Mouse (Mus musculus) lung, embryonic 15.5 days (tissue): ENCODE data around the gene Usp7. TPM values are rescaled to one million over a fixed set of nuclear protein-coding genes. Genes with fewer than 3 reads are reported as not detected.
A peak's percentile ranks its signal among the peaks of the same experiment; 100 is the strongest.

Experiments used
- ATAC-seq: fragments of 200-750 bp; cut with Nextera tagmentation; 2 replicates; pipeline ENCODE4 v1.8.0; 2017; ENCODE audit warnings: moderate number of reproducible peaks, borderline replicate concordance; ENCODE audit not compliant: low FRiP score, low TSS enrichment; ENCODE audit errors: extremely low read depth
- H3K27ac ChIP-seq: fragments of 300-500 bp; sonication (generic); 2 replicates; pipeline ENCODE4 v1.5.1; 2015; ENCODE audit warnings: moderate library complexity, mild to moderate bottlenecking, inconsistent platforms
- H3K27me3 ChIP-seq: fragments of 300-500 bp; sonication (generic); 2 replicates; pipeline ENCODE4 v1.6.1; 2015; ENCODE audit warnings: inconsistent platforms
- H3K36me3 ChIP-seq: fragments of 300-500 bp; sonication (generic); 2 replicates; pipeline ENCODE4 v1.6.1; 2015; ENCODE audit warnings: inconsistent platforms
- H3K4me1 ChIP-seq: fragments of 300-500 bp; sonication (generic); 2 replicates; pipeline ENCODE4 v1.6.1; 2015; ENCODE audit warnings: inconsistent platforms
- H3K4me2 ChIP-seq: fragments of 300-500 bp; sonication (generic); 2 replicates; pipeline ENCODE4 v1.6.1; 2015; ENCODE audit warnings: inconsistent platforms, mild to moderate bottlenecking, moderate library complexity
- H3K4me3 ChIP-seq: fragments of 300-500 bp; sonication (generic); 2 replicates; pipeline ENCODE4 v1.5.1; 2015; ENCODE audit warnings: mild to moderate bottlenecking, inconsistent platforms
- H3K9ac ChIP-seq: fragments of 300-500 bp; sonication (generic); 2 replicates; pipeline ENCODE4 v1.6.1; 2015; ENCODE audit warnings: inconsistent platforms
- H3K9me3 ChIP-seq: fragments of 300-500 bp; sonication (generic); 2 replicates; pipeline ENCODE4 v1.6.1; 2016; ENCODE audit warnings: inconsistent platforms
- WGBS: fragments of 180-500 bp; shearing (Covaris S2); methylation state at CpG from one replicate; pipeline ENCODE4 v1.1.7; 2015; 5-methylcytosine and 5-hydroxymethylcytosine counted together
- polyA plus RNA-seq: library from polyadenylated mRNA; unstranded; fragments of >200 nt; fragmentation: Nextera tagmentation; extraction: Ambion mirVana; gene quantifications from 2 replicates; pipeline ENCODE4 v1.2.1, GENCODE M21; 2015

The Usp7 gene
- polyA plus RNA-seq, 1 experiment from 2014 or later: 24.8 TPM

- H3K36me3 ChIP-seq: no peaks in the 10 kb centered on the region
- 54% methylated on average over 2 of the region's 2 CpGs for WGBS
- no peak overlapping the region for H3K9ac ChIP-seq
- H3K4me1 ChIP-seq: no peaks in the 10 kb centered on the region
- H3K9me3 ChIP-seq: no peaks in the 10 kb centered on the region
- H3K4me2 ChIP-seq: no peak overlapping the region
- no peak for ATAC-seq
- H3K4me3 ChIP-seq: no peak overlapping the region
- H3K27ac ChIP-seq: no peak overlapping the region
- H3K27me3 ChIP-seq: no peaks in the 10 kb centered on the region
Observed at GRCm38 (mm10) chr16:8746509-8746908, 45.6 kb downstream of the Usp7 start.

GRCm38 (mm10) chr16:8745751-8746150 lies 46.4 kb downstream of the Usp7 start:
- WGBS: 80% methylated on average over 2 of the region's 2 CpGs
- H3K27ac ChIP-seq: no peak overlapping the region
- H3K9me3 ChIP-seq: no peaks in the 10 kb centered on the region
- no peak for ATAC-seq
- no peaks in the 10 kb centered on the region for H3K36me3 ChIP-seq
- H3K4me3 ChIP-seq: no peak overlapping the region
- H3K27me3 ChIP-seq: no peaks in the 10 kb centered on the region
- H3K9ac ChIP-seq: no peak overlapping the region
- H3K4me1 ChIP-seq: no peaks in the 10 kb centered on the region
- no peak overlapping the region for H3K4me2 ChIP-seq

GRCm38 (mm10) chr16:8743989-8744388 lies 48.1 kb downstream of the Usp7 start:
- Histone ChIP-seq H3K4me1 (no peaks in the 10 kb centered on the region), H3K9ac (no peak overlapping the region), H3K27ac (no peak overlapping the region), H3K9me3 (no peaks in the 10 kb centered on the region), H3K4me2 (no peak overlapping the region), H3K36me3 (no peaks in the 10 kb centered on the region), H3K27me3 (no peaks in the 10 kb centered on the region), H3K4me3 (no peak overlapping the region)
- WGBS: 58% methylated on average over 3 of the region's 3 CpGs
- ATAC-seq: no peak

- ATAC-seq: no peak
- no peaks in the 10 kb centered on the region for H3K27me3 ChIP-seq
- no peak overlapping the region for H3K27ac ChIP-seq
- no peak overlapping the region for H3K4me2 ChIP-seq
- H3K36me3 ChIP-seq: no peaks in the 10 kb centered on the region
- no peak overlapping the region for H3K9ac ChIP-seq
- H3K9me3 ChIP-seq: no peaks in the 10 kb centered on the region
- no peak overlapping the region for H3K4me3 ChIP-seq
- H3K4me1 ChIP-seq: peaks cover 6% of the 10 kb centered on the region; the same call in 1 of the 2 replicates
- 69% methylated on average over 5 of the region's 5 CpGs for WGBS
Observed at GRCm38 (mm10) chr16:8741697-8742096, 50.4 kb downstream of the Usp7 start.

- H3K9ac ChIP-seq: no peak overlapping the region
- H3K27me3 ChIP-seq: no peaks in the 10 kb centered on the region
- WGBS: 27% methylated on average over 1 of the region's 1 CpGs
- ATAC-seq: no peak
- no peak overlapping the region for H3K4me2 ChIP-seq
- no peak overlapping the region for H3K4me3 ChIP-seq
- H3K4me1 ChIP-seq: peaks cover 12% of the 10 kb centered on the region
- H3K36me3 ChIP-seq: no peaks in the 10 kb centered on the region
- H3K27ac ChIP-seq: no peak overlapping the region
- H3K9me3 ChIP-seq: no peaks in the 10 kb centered on the region
Observed at GRCm38 (mm10) chr16:8741110-8741509, 51.0 kb downstream of the Usp7 start.

- Histone ChIP-seq H3K9ac (peak overlapping the region; percentile 94), H3K36me3 (no peaks in the 10 kb centered on the region), H3K27ac (peak overlapping the region; percentile 95), H3K4me3 (peak overlapping the region; percentile 99), H3K4me2 (peak overlapping the region; percentile 80), H3K27me3 (no peaks in the 10 kb centered on the region), H3K4me1 (peaks cover 19% of the 10 kb centered on the region), H3K9me3 (no peaks in the 10 kb centered on the region)
- peak; percentile 94 for ATAC-seq
- 2% methylated on average over 77 of the region's 126 CpGs for WGBS
Observed at GRCm38 (mm10) chr16:8738542-8739514, 53.3 kb downstream of the Usp7 start.

- WGBS: under 1% methylated on average over 54 of the region's 110 CpGs
- peak overlapping the region; percentile 87 for H3K27ac ChIP-seq
- peak overlapping the region; percentile 99 for H3K4me3 ChIP-seq
- peak overlapping the region; percentile 84 for H3K4me2 ChIP-seq
- no peaks in the 10 kb centered on the region for H3K27me3 ChIP-seq
- no peaks in the 10 kb centered on the region for H3K9me3 ChIP-seq
- peak; percentile 16; the same call in 1 of the 2 replicates for ATAC-seq
- no peaks in the 10 kb centered on the region for H3K36me3 ChIP-seq
- peaks cover 19% of the 10 kb centered on the region for H3K4me1 ChIP-seq
- H3K9ac ChIP-seq: peak overlapping the region; percentile 88
Observed at GRCm38 (mm10) chr16:8737666-8738541, 54.2 kb downstream of the Usp7 start.

GRCm38 (mm10) chr16:8737341-8737665 lies 54.8 kb downstream of the Usp7 start:
- peak overlapping the region; percentile 84 for H3K4me2 ChIP-seq
- H3K27ac ChIP-seq: peak overlapping the region; percentile 87
- no peaks in the 10 kb centered on the region for H3K9me3 ChIP-seq
- H3K36me3 ChIP-seq: no peaks in the 10 kb centered on the region
- peak overlapping the region; percentile 99 for H3K4me3 ChIP-seq
- no peak for ATAC-seq
- H3K9ac ChIP-seq: peak overlapping the region; percentile 88
- H3K4me1 ChIP-seq: peaks cover 19% of the 10 kb centered on the region
- WGBS: under 1% methylated on average over 11 of the region's 11 CpGs
- H3K27me3 ChIP-seq: no peaks in the 10 kb centered on the region

- 3% methylated on average over 7 of the region's 7 CpGs for WGBS
- no peak for ATAC-seq
Observed at GRCm38 (mm10) chr16:8736757-8737156, 55.4 kb downstream of the Usp7 start.

GRCm38 (mm10) chr16:8736032-8736431 lies 56.1 kb downstream of the Usp7 start:
- Histone ChIP-seq H3K4me2 (peak overlapping the region; percentile 84), H3K4me3 (peak overlapping the region; percentile 99), H3K27ac (no peak overlapping the region), H3K9ac (0 out of 2 replicates have a peak overlapping the region, but pooled peaks have one; percentile 88), H3K36me3 (no peaks in the 10 kb centered on the region), H3K4me1 (peaks cover 26% of the 10 kb centered on the region), H3K27me3 (no peaks in the 10 kb centered on the region), H3K9me3 (no peaks in the 10 kb centered on the region)
- ATAC-seq: no peak
- WGBS: 12% methylated on average over 8 of the region's 8 CpGs

More at GRCm38 (mm10) chr16:8736757-8737156, 55.4 kb downstream of the Usp7 start:
- Histone ChIP-seq H3K4me2 (peak overlapping the region; percentile 84), H3K36me3 (no peaks in the 10 kb centered on the region), H3K9me3 (no peaks in the 10 kb centered on the region), H3K27me3 (no peaks in the 10 kb centered on the region), H3K4me3 (peak overlapping the region; percentile 99), H3K4me1 (peaks cover 19% of the 10 kb centered on the region), H3K27ac (no peak overlapping the region), H3K9ac (peak overlapping the region; percentile 88)

- no peaks in the 10 kb centered on the region for H3K36me3 ChIP-seq
- H3K9ac ChIP-seq: no peak overlapping the region
- ATAC-seq: no peak
- WGBS: 77% methylated on average over 4 of the region's 4 CpGs
- no peak overlapping the region for H3K27ac ChIP-seq
- H3K27me3 ChIP-seq: no peaks in the 10 kb centered on the region
- peaks cover 30% of the 10 kb centered on the region for H3K4me1 ChIP-seq
- no peak overlapping the region for H3K4me3 ChIP-seq
- no peaks in the 10 kb centered on the region for H3K9me3 ChIP-seq
- no peak overlapping the region; the same call in 1 of the 2 replicates for H3K4me2 ChIP-seq
Observed at GRCm38 (mm10) chr16:8734693-8735092, 57.4 kb downstream of the Usp7 start.
